Mouse (Mus musculus) liver, postnatal 0 days (tissue): ENCODE results near the gene Agap1.

Source experiments
- CTCF ChIP-seq: sonication (generic); IDR thresholded peaks from 2 replicates; pipeline ENCODE4 v1.5.1; 2016; ENCODE audit warnings: antibody characterized with exemption, low read depth
- EP300 ChIP-seq: IDR thresholded peaks from 2 replicates; pipeline ENCODE4 v1.6.1; 2016; ENCODE audit warnings: antibody characterized with exemption, low read depth, mild to moderate bottlenecking

- no peak for TF ChIP-seq CTCF
- TF ChIP-seq EP300: no peak
These were observed 464.6 kb downstream of the Agap1 start for GRCm38 (mm10) chr1:89919206-89919605.
